In the genomic region with DNA sequence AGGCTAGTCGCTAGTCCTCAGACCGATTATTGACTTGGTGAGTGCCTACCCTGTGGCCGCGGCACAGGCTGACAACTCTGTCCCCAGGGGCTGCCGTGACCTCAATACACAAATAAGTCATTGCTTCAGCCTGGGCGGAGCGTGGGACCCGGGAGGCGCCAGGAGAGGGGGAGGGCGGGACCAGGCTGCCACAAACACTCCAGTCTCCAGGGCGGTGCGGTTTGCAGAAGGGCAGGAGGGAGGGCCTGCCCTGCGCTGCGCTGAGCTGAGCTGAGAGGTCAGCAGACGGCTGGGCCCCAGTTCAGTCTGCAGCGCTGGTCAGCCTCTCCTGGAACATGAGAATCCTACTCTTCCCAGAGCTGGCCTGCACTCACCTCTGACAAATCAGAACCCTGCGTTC, we compare ENCODE assay signal across 8 mouse cellular contexts. TPM values are rescaled to one million over a fixed set of nuclear protein-coding genes. Genes with fewer than 3 reads are reported as not detected.
DNase-seq lines count a peak whose midpoint lies in the region; ATAC-seq lines count a peak whose summit lies in the region.

No protein-coding gene starts in this region.

- no peaks in the 10 kb centered on the region for H3K9me3 ChIP-seq in embryonic facial prominence, embryonic 12.5 days
- no peaks in the 10 kb centered on the region for H3K9me3 ChIP-seq in limb, embryonic 13.5 days
- H3K9me3 ChIP-seq in midbrain, embryonic 15.5 days, result no peaks in the 10 kb centered on the region

- H3K9ac ChIP-seq in embryonic facial prominence, embryonic 12.5 days, result peak overlapping the region; percentile 22; the same call in 1 of the 2 replicates
- H3K9ac ChIP-seq in limb, embryonic 13.5 days, result peak overlapping the region; percentile 54; the same call in 1 of the 2 replicates
- no peak overlapping the region for H3K9ac ChIP-seq in midbrain, embryonic 15.5 days

- peak; percentile 98 for DNase-seq in 3134 (ENCODE audit: extremely low read depth, insufficient read length, low spot score)
- peak; percentile 91 for DNase-seq in adrenal gland, postnatal 25 days
- peak; percentile 91 for DNase-seq in heart, adult 8-10 months (ENCODE audit: low spot score)
- DNase-seq in kidney, adult 9 months, result peak; percentile 84
- peak; percentile 22 to 33 for DNase-seq in spleen, adult 18-20 months

- H3K36me3 ChIP-seq in embryonic facial prominence, embryonic 12.5 days, result no peaks in the 10 kb centered on the region
- H3K36me3 ChIP-seq in limb, embryonic 13.5 days, result no peaks in the 10 kb centered on the region
- H3K36me3 ChIP-seq in midbrain, embryonic 15.5 days (replicated peaks), result no peaks in the 10 kb centered on the region

- H3K4me3 ChIP-seq in embryonic facial prominence, embryonic 12.5 days, result 0 out of 2 replicates have a peak overlapping the region, but pooled peaks have one; percentile 8
- H3K4me3 ChIP-seq in limb, embryonic 13.5 days, result peak overlapping the region; percentile 30
- H3K4me3 ChIP-seq in midbrain, embryonic 15.5 days, result peak overlapping the region; percentile 21

- H3K4me2 ChIP-seq in embryonic facial prominence, embryonic 12.5 days (replicated peaks), result peak overlapping the region; percentile 52
- peak overlapping the region; percentile 62 for H3K4me2 ChIP-seq in limb, embryonic 13.5 days (replicated peaks)
- peak overlapping the region; percentile 58 for H3K4me2 ChIP-seq in midbrain, embryonic 15.5 days

- WGBS in embryonic facial prominence, embryonic 12.5 days, result 1% methylated on average over 17 of the region's 17 CpGs
- under 1% methylated on average over 17 of the region's 17 CpGs for WGBS in limb, embryonic 13.5 days
- WGBS in midbrain, embryonic 15.5 days, result under 1% methylated on average over 17 of the region's 17 CpGs

- no peaks in the 10 kb centered on the region; the same call in 1 of the 2 replicates for H3K27me3 ChIP-seq in embryonic facial prominence, embryonic 12.5 days
- 0 out of 2 replicates have a peak, but pooled peaks cover 10% of the 10 kb centered on the region for H3K27me3 ChIP-seq in limb, embryonic 13.5 days
- no peaks in the 10 kb centered on the region for H3K27me3 ChIP-seq in midbrain, embryonic 15.5 days (replicated peaks)

- peaks cover 17% of the 10 kb centered on the region for H3K4me1 ChIP-seq in embryonic facial prominence, embryonic 12.5 days
- H3K4me1 ChIP-seq in limb, embryonic 13.5 days, result peaks cover 18% of the 10 kb centered on the region
- H3K4me1 ChIP-seq in midbrain, embryonic 15.5 days, result peaks cover 8% of the 10 kb centered on the region

- peak overlapping the region; percentile 67 for H3K27ac ChIP-seq in embryonic facial prominence, embryonic 12.5 days
- H3K27ac ChIP-seq in limb, embryonic 13.5 days, result peak overlapping the region; percentile 72; the same call in 1 of the 2 replicates
- peak overlapping the region; percentile 16; the same call in 1 of the 2 replicates for H3K27ac ChIP-seq in midbrain, embryonic 15.5 days

- peak; percentile 90 for ATAC-seq in embryonic facial prominence, embryonic 12.5 days (ENCODE audit: insufficient number of reproducible peaks, insufficient read depth, low FRiP score, low TSS enrichment)
- ATAC-seq in limb, embryonic 13.5 days (ENCODE audit: low FRiP score, low read depth), result peak; percentile 89
- peak; percentile 94 for ATAC-seq in midbrain, embryonic 15.5 days (replicated peaks)

RNA-seq across cellular contexts. Expression of gene Sept5, which starts 57.2 kb away (rescaled TPM):
- 8.4 and 11.4 TPM in 2 replicates for total RNA-seq in adrenal gland, postnatal 25 days (2021)
- polyA plus RNA-seq in embryonic facial prominence, embryonic 12.5 days (2016; fragmentation: Nextera tagmentation; extraction: Ambion mirVana), result 45.5 and 47.2 TPM in 2 replicates
- total RNA-seq in heart, adult 8-10 months (2022), result 1 to 10 TPM; 2.2 to 4.1 (median 3.0) TPM
- polyA plus RNA-seq in limb, embryonic 13.5 days (2015; fragmentation: Nextera tagmentation; extraction: Ambion mirVana), result 37.0 and 41.7 TPM in 2 replicates
- 223 and 229 TPM in 2 replicates for polyA plus RNA-seq in midbrain, embryonic 15.5 days (2015; fragmentation: Nextera tagmentation; extraction: Ambion mirVana)

Comparison
In these comparisons a context has a peak if more than half of its experiments do, and no peak if none do; other contexts are left out.
1. Peak in every context shown above with its lines: DNase-seq, ATAC-seq, H3K4me3 ChIP-seq and H3K27ac ChIP-seq.
2. DNase-seq: peak in every context shown above with its lines; median percentile 98 in 3134; 91 in adrenal gland, postnatal 25 days; 91 in heart, adult 8-10 months; 84 in kidney, adult 9 months; 28 in spleen, adult 18-20 months.
3. H3K27ac ChIP-seq: peak in every context shown above with its lines; median percentile 72 in limb, embryonic 13.5 days; 67 in embryonic facial prominence, embryonic 12.5 days; 16 in midbrain, embryonic 15.5 days.